Mouse (Mus musculus) inflammation-experienced regulatory T-cells, adult 6 months (primary cell): ENCODE results near the gene Gpr150. TPM values are rescaled to one million over a fixed set of nuclear protein-coding genes. Genes with fewer than 3 reads are reported as not detected.

Experiments
- polyA plus RNA-seq, 3 experiments: library from polyadenylated mRNA; unstranded; fragments of 100-300 nt; shearing (Covaris generic); gene quantifications; one replicate each; pipeline ENCODE4 v1.2.1; 2017

Gpr150 gene
- polyA plus RNA-seq, 3 experiments from 2014 or later = not detected

Other genes starting within 250 kb of the Gpr150 start
- gene Glrx, start 217.1 kb downstream of the Gpr150 start, polyA plus RNA-seq = 100 to 1,000 TPM; 230 to 500 (median 245) TPM
- under 1 TPM in 1 of 3 experiments, not detected in 2; 0.11 TPM for gene Rhobtb3, start 113.1 kb downstream of the Gpr150 start, polyA plus RNA-seq
- not detected for gene Spata9, start 89.8 kb downstream of the Gpr150 start, polyA plus RNA-seq
- gene Rfesd, start 38.3 kb downstream of the Gpr150 start, polyA plus RNA-seq = 10 to 100 TPM; 34.8 to 43.8 (median 35.7) TPM
- gene Arsk, start 41.7 kb upstream of the Gpr150 start, polyA plus RNA-seq = 10 to 100 TPM in 1 of 3 experiments, 1 to 10 TPM in 2; 5.2 to 11.0 (median 6.3) TPM
- gene Ttc37, start 41.7 kb upstream of the Gpr150 start, polyA plus RNA-seq = 10 to 100 TPM; 11.8 to 16.4 (median 15.9) TPM
- not detected for gene Fam81b, start 248.1 kb upstream of the Gpr150 start, polyA plus RNA-seq